Mouse (Mus musculus) MEL (cell line): ENCODE measurements at regions not wholly inside any gene's neighbourhood (a gene's known extent, or its start where the extent isn't known, plus 50 kb on each side); places are given as distances from the start of the nearest gene placed in this dataset.

ENCODE experiments used
- DNase-seq: peaks from one replicate; pipeline ENCODE4 v3.0.0; 2011; ENCODE audit warnings: low read depth, low spot score
- H3K27ac ChIP-seq: 2 replicates; pipeline ENCODE4 v1.5.1; 2012; ENCODE audit warnings: low read depth, mild to moderate bottlenecking, control low read depth, low read length, moderate library complexity; ENCODE audit not compliant: control insufficient read depth
- H3K27me3 ChIP-seq, 2 experiments: fragments of 150-350 bp in 1 of 2; sonication (generic) in 1 of 2; 2 replicates each; pipeline ENCODE4 v1.6.1; 2012; ENCODE audit warnings: low read length in 2 of 2, mild to moderate bottlenecking in 2 of 2, improper control_type of control experiment in 1 of 2, moderate library complexity in 1 of 2; ENCODE audit not compliant: insufficient read depth in 2 of 2, control insufficient read depth in 1 of 2
- H3K36me3 ChIP-seq, 2 experiments: 2 replicates each; pipeline ENCODE4 v1.6.1; 2012 to 2014; ENCODE audit warnings: low read length in 2 of 2, improper control_type of control experiment in 1 of 2, inconsistent platforms in 1 of 2, mild to moderate bottlenecking in 1 of 2; ENCODE audit not compliant: insufficient read depth in 2 of 2, control insufficient read depth in 1 of 2
- H3K4me1 ChIP-seq, 2 experiments: fragments of 150-350 bp in 1 of 2; sonication (generic) in 1 of 2; 2 replicates each; pipeline ENCODE4 v1.6.1; 2012; ENCODE audit warnings: low read length in 2 of 2, improper control_type of control experiment in 1 of 2, mild to moderate bottlenecking in 1 of 2; ENCODE audit not compliant: insufficient read depth in 2 of 2, control insufficient read depth in 1 of 2
- H3K4me3 ChIP-seq, 2 experiments: fragments of 150-350 bp in 1 of 2; sonication (generic) in 1 of 2; 2 replicates each; pipeline ENCODE4 v1.5.1; 2012; ENCODE audit warnings: low read depth in 2 of 2, low read length in 2 of 2, mild to moderate bottlenecking in 2 of 2, moderate library complexity in 2 of 2, control low read depth in 1 of 2, improper control_type of control experiment in 1 of 2; ENCODE audit not compliant: control insufficient read depth in 1 of 2, insufficient read depth in 1 of 2
- H3K79me2 ChIP-seq: 2 replicates; pipeline ENCODE4 v1.6.1; 2012; ENCODE audit warnings: mild to moderate bottlenecking, low read length, moderate library complexity; ENCODE audit not compliant: control insufficient read depth, poor library complexity, insufficient read depth
- H3K9ac ChIP-seq: 2 replicates; pipeline ENCODE4 v1.6.1; 2012; ENCODE audit warnings: low read depth, mild to moderate bottlenecking, control low read depth, low read length, moderate library complexity; ENCODE audit not compliant: control insufficient read depth, poor library complexity, severe bottlenecking
- H3K9me3 ChIP-seq: fragments of 150-350 bp; sonication (generic); replicated peaks from 2 replicates; pipeline ENCODE4 v1.6.1; 2012; ENCODE audit warnings: mild to moderate bottlenecking, low read length, improper control_type of control experiment, moderate library complexity; ENCODE audit not compliant: insufficient read depth
- BHLHE40 ChIP-seq: IDR thresholded peaks from 2 replicates; pipeline ENCODE4 v1.6.1; 2012; ENCODE audit warnings: low read depth, mild to moderate bottlenecking, inconsistent platforms, low read length, improper control_type of control experiment, borderline replicate concordance
- CTCF ChIP-seq, 3 experiments: IDR thresholded peaks in 2 of 3; conservative IDR thresholded peaks in 1 of 3; 2 replicates each; pipeline ENCODE4 v1.5.1; 2011 to 2012; ENCODE audit warnings: low read length in 3 of 3, low read depth in 2 of 3, mild to moderate bottlenecking in 2 of 3, improper control_type of control experiment in 1 of 3, inconsistent platforms in 1 of 3, mixed read lengths in 1 of 3, moderate library complexity in 1 of 3; ENCODE audit not compliant: control insufficient read depth in 1 of 3, insufficient read depth in 1 of 3, poor library complexity in 1 of 3, severe bottlenecking in 1 of 3
- EP300 ChIP-seq, 2 experiments: IDR thresholded peaks; 2 replicates each; pipeline ENCODE4 v1.6.1; 2011; ENCODE audit warnings: improper control_type of control experiment in 2 of 2, low read length in 2 of 2, low read depth in 1 of 2, mild to moderate bottlenecking in 1 of 2
- ETS1 ChIP-seq: IDR thresholded peaks from 2 replicates; pipeline ENCODE4 v1.6.1; 2012; ENCODE audit warnings: low read depth, mild to moderate bottlenecking, inconsistent platforms, low read length, improper control_type of control experiment, moderate library complexity
- GATA1 ChIP-seq: IDR thresholded peaks from 2 replicates; pipeline ENCODE4 v1.6.1; 2011; ENCODE audit warnings: low read depth, low read length, improper control_type of control experiment
- MAX ChIP-seq: IDR thresholded peaks from 2 replicates; pipeline ENCODE4 v1.6.1; 2011; ENCODE audit warnings: low read length, improper control_type of control experiment
- MEF2A ChIP-seq: IDR thresholded peaks from 2 replicates; pipeline ENCODE4 v1.6.1; 2014; ENCODE audit warnings: low read depth, mild to moderate bottlenecking, inconsistent platforms, low read length, improper control_type of control experiment; ENCODE audit not compliant: poor library complexity, insufficient replicate concordance, severe bottlenecking; ENCODE audit errors: extremely low read depth
- MYC ChIP-seq: IDR thresholded peaks from 2 replicates; pipeline ENCODE4 v1.6.1; 2011; ENCODE audit warnings: low read depth, mild to moderate bottlenecking, low read length, improper control_type of control experiment, moderate library complexity
- NELFE ChIP-seq: IDR thresholded peaks from 2 replicates; pipeline ENCODE4 v1.6.1; 2011; ENCODE audit warnings: low read depth, low read length, improper control_type of control experiment
- NRF1 ChIP-seq: IDR thresholded peaks from 2 replicates; pipeline ENCODE4 v1.6.1; 2014; ENCODE audit warnings: low read depth, mild to moderate bottlenecking, inconsistent platforms, low read length, improper control_type of control experiment, moderate library complexity; ENCODE audit not compliant: poor library complexity, insufficient read depth, severe bottlenecking
- SIN3A ChIP-seq: IDR thresholded peaks from 2 replicates; pipeline ENCODE4 v1.6.1; 2012; ENCODE audit warnings: low read length, improper control_type of control experiment, inconsistent platforms
- SMC3 ChIP-seq: IDR thresholded peaks from 2 replicates; pipeline ENCODE4 v1.6.1; 2011; ENCODE audit warnings: low read depth, low read length, improper control_type of control experiment
- TBP ChIP-seq: IDR thresholded peaks from 2 replicates; pipeline ENCODE4 v1.8.0; 2011; ENCODE audit warnings: low read depth, low read length, improper control_type of control experiment
- USF2 ChIP-seq, 2 experiments: IDR thresholded peaks; 2 replicates each; pipeline ENCODE4 v1.6.1; 2011 to 2012; ENCODE audit warnings: improper control_type of control experiment in 2 of 2, low read length in 2 of 2, borderline replicate concordance in 1 of 2, inconsistent platforms in 1 of 2, low read depth in 1 of 2, mild to moderate bottlenecking in 1 of 2; ENCODE audit not compliant: insufficient read depth in 1 of 2
- ZC3H11A ChIP-seq: IDR thresholded peaks from 2 replicates; pipeline ENCODE4 v1.6.1; 2012; ENCODE audit warnings: low read depth, mild to moderate bottlenecking, inconsistent platforms, low read length, improper control_type of control experiment
- ZKSCAN1 ChIP-seq: IDR thresholded peaks from 2 replicates; pipeline ENCODE4 v1.6.1; 2012; ENCODE audit warnings: low read depth, mild to moderate bottlenecking, inconsistent platforms, low read length, improper control_type of control experiment, moderate library complexity
- ZMIZ1 ChIP-seq: IDR thresholded peaks from 2 replicates; pipeline ENCODE4 v1.6.1; 2012; ENCODE audit warnings: low read depth, mild to moderate bottlenecking, inconsistent platforms, low read length, improper control_type of control experiment, moderate library complexity
- ZNF384 ChIP-seq: IDR thresholded peaks from 2 replicates; pipeline ENCODE4 v1.6.1; 2012; ENCODE audit warnings: low read depth, mild to moderate bottlenecking, inconsistent platforms, low read length, improper control_type of control experiment

GRCm38 (mm10) chr9:116283790-116284526 is 108.8 kb upstream of the Tgfbr2 start:
- Histone ChIP-seq H3K9ac (no peak overlapping the region), H3K79me2 (no peaks in the 10 kb centered on the region), H3K36me3 (no peaks in the 10 kb centered on the region), H3K4me1 (no peaks in the 10 kb centered on the region), H3K9me3 (no peaks in the 10 kb centered on the region), H3K4me3 (no peak overlapping the region), H3K27ac (no peak overlapping the region)
- DNase-seq = no peak
- no peak for TF ChIP-seq ZC3H11A
- TF ChIP-seq ETS1 = no peak
- no peak for TF ChIP-seq MAX
- TF ChIP-seq GATA1 = no peak
- TF ChIP-seq EP300 (IDR thresholded peaks at IDR 0.05; ENCODE audit: low read depth in 1 of 2, low read length in 2 of 2) = no peak
- TF ChIP-seq NRF1 = no peak
- no peak for TF ChIP-seq SIN3A
- TF ChIP-seq USF2 (IDR thresholded peaks at IDR 0.05; ENCODE audit: borderline replicate concordance in 1 of 2, insufficient read depth in 1 of 2, low read depth in 1 of 2, low read length in 2 of 2) = no peak
- TF ChIP-seq, all 39 proteins: peak for 0
- no peaks in the 10 kb centered on the region for H3K27me3 ChIP-seq

- H3K36me3 ChIP-seq = no peaks in the 10 kb centered on the region
- no peaks in the 10 kb centered on the region for H3K9me3 ChIP-seq
- H3K27ac ChIP-seq = no peak overlapping the region
- TF ChIP-seq TBP = no peak
- TF ChIP-seq MYC = no peak
- TF ChIP-seq NELFE = no peak
- no peak for TF ChIP-seq ZKSCAN1
- no peak for TF ChIP-seq SMC3
- TF ChIP-seq MEF2A = no peak
- no peak for TF ChIP-seq ZC3H11A
- TF ChIP-seq CTCF (IDR thresholded peaks at IDR 0.05 in 2 of 3, conservative IDR thresholded peaks at IDR 0.05 in 1 of 3; ENCODE audit: control insufficient read depth in 1 of 3, insufficient read depth in 1 of 3, low read depth in 2 of 3, low read length in 3 of 3, poor library complexity in 1 of 3, severe bottlenecking in 1 of 3) = no peak
- no peak for TF ChIP-seq ZNF384
- no peak for TF ChIP-seq ZMIZ1
- no peak for TF ChIP-seq BHLHE40
- no peaks in the 10 kb centered on the region for H3K79me2 ChIP-seq
- no peak overlapping the region for H3K9ac ChIP-seq
- DNase-seq = no peak
- no peaks in the 10 kb centered on the region for H3K4me1 ChIP-seq
- no peak overlapping the region for H3K4me3 ChIP-seq
- H3K27me3 ChIP-seq = no peaks in the 10 kb centered on the region
Measured at GRCm38 (mm10) chr9:116281654-116282053, 106.5 kb upstream of the Tgfbr2 start.
